In the genomic region with DNA sequence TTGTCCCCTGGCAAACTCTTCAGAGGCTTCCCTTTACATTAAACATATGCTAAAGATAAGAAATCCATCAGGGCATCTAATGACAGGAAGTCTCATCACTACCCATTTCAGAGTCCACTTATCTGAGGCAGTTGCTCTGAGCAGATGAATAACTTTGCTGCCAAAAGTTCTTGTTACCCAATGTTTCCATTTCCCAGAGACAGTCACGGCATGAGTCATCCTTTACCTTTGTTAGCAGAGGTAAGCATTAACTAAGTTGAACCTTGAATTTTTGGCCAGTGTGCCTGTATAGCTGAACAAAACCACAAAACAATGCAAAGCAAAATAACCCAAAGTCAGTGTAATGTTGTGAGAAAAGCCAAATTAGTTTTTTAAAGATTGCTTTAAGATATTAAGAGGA, we compare ENCODE assay signal across 18 mouse cellular contexts.
DNase-seq lines count a peak whose midpoint lies in the region; ATAC-seq and TF ChIP-seq lines count a peak whose summit lies in the region.
"Had no signal": no experiment of that assay in that cellular context is flagged by ENCODE, and none has a peak within 500 bp of the region (broad histone marks: within the 10 kb centered on the region; RNA-seq: fewer than 3 reads in every experiment).

No protein-coding gene starts in this region.

- POLR2A ChIA-PET in Patski (lab: Charles Lee), result no interaction called here

- no peak overlapping the region for H3K27ac ChIP-seq in kidney, embryonic 16.5 days (ENCODE audit: low read length)
- H3K27ac ChIP-seq in hindbrain, postnatal 0 days, result no peak overlapping the region
- H3K27ac ChIP-seq: embryonic facial prominence, embryonic 12.5 days; forebrain, embryonic 15.5 days; heart, embryonic 10.5 days; hindbrain, embryonic 13.5 days had no signal

- no peaks in the 10 kb centered on the region for H3K9me3 ChIP-seq in kidney, embryonic 16.5 days (ENCODE audit: low read length)
- H3K9me3 ChIP-seq in hindbrain, postnatal 0 days (ENCODE audit: low read length), result no peaks in the 10 kb centered on the region
- H3K9me3 ChIP-seq: embryonic facial prominence, embryonic 12.5 days; forebrain, embryonic 15.5 days; heart, embryonic 10.5 days; hindbrain, embryonic 13.5 days had no signal

- CTCF ChIA-PET in Patski (lab: Charles Lee), result interaction anchor here (1.0 kb wide), 1 partner anchor 12 kb away, joined by 3 read pairs; no protein-coding TSS in a partner anchor

- H3K36me3 ChIP-seq in kidney, embryonic 16.5 days (ENCODE audit: insufficient read depth, low read length), result no peaks in the 10 kb centered on the region
- no peaks in the 10 kb centered on the region for H3K36me3 ChIP-seq in hindbrain, postnatal 0 days (ENCODE audit: insufficient read depth, low read length)
- H3K36me3 ChIP-seq: embryonic facial prominence, embryonic 12.5 days; forebrain, embryonic 15.5 days; heart, embryonic 10.5 days; hindbrain, embryonic 13.5 days had no signal

- peaks cover 2% of the 10 kb centered on the region; the same call in 1 of the 2 replicates for H3K4me1 ChIP-seq in kidney, embryonic 16.5 days (ENCODE audit: insufficient read depth, low read length)
- no peaks in the 10 kb centered on the region for H3K4me1 ChIP-seq in hindbrain, postnatal 0 days (ENCODE audit: insufficient read depth, low read length)
- H3K4me1 ChIP-seq: embryonic facial prominence, embryonic 12.5 days; forebrain, embryonic 15.5 days; heart, embryonic 10.5 days; hindbrain, embryonic 13.5 days had no signal

- peaks cover 4% of the 10 kb centered on the region for H3K27me3 ChIP-seq in Patski
- no peaks in the 10 kb centered on the region for H3K27me3 ChIP-seq in kidney, embryonic 16.5 days (ENCODE audit: insufficient read depth, low read length)
- H3K27me3 ChIP-seq in hindbrain, postnatal 0 days (ENCODE audit: insufficient read depth, low read length), result no peaks in the 10 kb centered on the region
- H3K27me3 ChIP-seq: embryonic facial prominence, embryonic 12.5 days; forebrain, embryonic 15.5 days; hindbrain, embryonic 13.5 days had no signal

- in situ Hi-C loops in Patski (cut with MboI; ENCODE audit: low pct_unique_long_range_greater_than_20kb), result no loop called here

- no peak overlapping the region for H3K4me2 ChIP-seq in kidney, embryonic 16.5 days (replicated peaks; ENCODE audit: low read depth, low read length)
- no peak overlapping the region for H3K4me2 ChIP-seq in hindbrain, postnatal 0 days (ENCODE audit: low read depth, low read length)
- H3K4me2 ChIP-seq: embryonic facial prominence, embryonic 12.5 days; forebrain, embryonic 15.5 days; hindbrain, embryonic 13.5 days had no signal

- DNase-seq in kidney, adult 9 months, result peak; percentile 78
- no peak for DNase-seq in kidney, adult 18-20 months
- peak; percentile 1 for DNase-seq in Patski (ENCODE audit: low read depth, low spot score)
- DNase-seq in frontal cortex, postnatal 25 days (ENCODE audit: low spot score in 2 of 2), result no peak
- no peak for DNase-seq in hindbrain, postnatal 0 days (ENCODE audit: low spot score)
- DNase-seq: adrenal gland, postnatal 10 days; cerebellum, adult 11 months; cerebellum, adult 8-10 months; cerebellum, postnatal 14 days; embryo, embryonic 11 days; gastrocnemius, postnatal 10 days; heart, adult 18-20 months; heart, postnatal 10 days had no signal

- ATAC-seq in Patski, result no peak
- ATAC-seq in kidney, embryonic 16.5 days (ENCODE audit: low FRiP score, low TSS enrichment), result peak; percentile 57; the same call in 1 of the 2 replicates
- no peak for ATAC-seq in hindbrain, postnatal 0 days
- ATAC-seq: forebrain, embryonic 15.5 days had no signal

- no peak overlapping the region for H3K9ac ChIP-seq in kidney, embryonic 16.5 days (replicated peaks; ENCODE audit: low read length)
- no peak overlapping the region for H3K9ac ChIP-seq in hindbrain, postnatal 0 days (replicated peaks; ENCODE audit: low read length)
- H3K9ac ChIP-seq: embryonic facial prominence, embryonic 12.5 days; forebrain, embryonic 15.5 days; hindbrain, embryonic 13.5 days had no signal

- WGBS in kidney, embryonic 16.5 days, result 69% methylated on average over 1 of the region's 1 CpGs
- 67% methylated on average over 1 of the region's 1 CpGs for WGBS in hindbrain, postnatal 0 days

- no peak overlapping the region for H3K4me3 ChIP-seq in kidney, embryonic 16.5 days (ENCODE audit: low read length)
- no peak overlapping the region for H3K4me3 ChIP-seq in hindbrain, postnatal 0 days (ENCODE audit: low read length)
- H3K4me3 ChIP-seq: embryonic facial prominence, embryonic 12.5 days; forebrain, embryonic 15.5 days; heart, embryonic 10.5 days; hindbrain, embryonic 13.5 days had no signal

- TF ChIP-seq CTCF in Patski (IDR thresholded peaks at IDR 0.05), result no peak
- TF ChIP-seq CTCF in hindbrain, postnatal 0 days (IDR thresholded peaks at IDR 0.05; ENCODE audit: low read depth), result no peak

Comparison
In these comparisons a context has a peak if more than half of its experiments do, and no peak if none do; other contexts are left out.
1. DNase-seq: peak in kidney, adult 9 months (single experiment) and Patski (single experiment); none in kidney, adult 18-20 months (single experiment), frontal cortex, postnatal 25 days (0 of 2) and hindbrain, postnatal 0 days (single experiment).